Comparison of ENCODE assay signal across 9 mouse cellular contexts in the genomic region with DNA sequence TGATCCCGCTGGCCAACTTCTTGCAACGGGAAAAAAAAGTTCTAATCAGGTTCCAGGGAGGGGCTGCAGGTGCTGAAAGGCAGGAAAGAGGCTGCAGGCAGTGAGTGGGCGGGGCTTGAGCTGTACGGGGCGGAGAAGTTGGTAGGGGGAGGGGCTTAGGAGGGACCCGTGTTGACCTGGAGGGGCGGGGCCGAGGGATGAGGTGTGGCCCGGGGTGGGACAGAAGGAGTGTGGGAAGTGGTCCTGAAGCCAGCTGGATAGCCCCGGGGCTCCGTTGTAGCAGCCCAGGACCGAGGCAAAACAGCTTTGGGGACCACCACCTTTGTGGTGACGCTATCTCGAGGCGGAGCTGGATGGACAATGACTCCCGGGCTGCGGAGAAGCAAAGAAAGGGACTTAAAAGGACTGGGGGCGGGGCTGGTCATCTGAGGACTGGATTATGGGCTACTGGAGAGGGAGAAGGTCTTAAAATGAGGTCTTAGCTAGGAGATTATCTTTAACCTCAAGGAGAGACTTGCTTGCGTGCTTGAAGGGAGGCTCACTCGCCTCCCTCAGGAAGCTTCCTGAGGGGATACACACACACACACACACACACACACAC. TPM values are rescaled to one million over a fixed set of nuclear protein-coding genes. Genes with fewer than 3 reads are reported as not detected.
DNase-seq lines count a peak whose midpoint lies in the region; ATAC-seq and TF ChIP-seq lines count a peak whose summit lies in the region.
"Had no signal": no experiment of that assay in that cellular context is flagged by ENCODE, and none has a peak within 500 bp of the region (broad histone marks: within the 10 kb centered on the region; RNA-seq: fewer than 3 reads in every experiment).

No protein-coding gene starts in this region.

- intact Hi-C loops in left cerebral cortex, postnatal 25 days (cut with DNase I), result no loop called here

- peak; percentile 62 for DNase-seq in kidney, postnatal 0 days (ENCODE audit: low spot score)
- DNase-seq in kidney, adult 18-20 months, result no peak
- DNase-seq in embryonic facial prominence, embryonic 14.5 days (ENCODE audit: low spot score), result peak; percentile 37
- DNase-seq in kidney, postnatal 14 days, result peak; percentile 30
- DNase-seq in thymus, postnatal 36 days, result peak; percentile 47 to 58
- DNase-seq in cerebellum, postnatal 14 days, result no peak
- DNase-seq in left cerebral cortex, postnatal 25 days (ENCODE audit: low spot score in 2 of 2), result no peak

- H3K4me2 ChIP-seq in kidney, postnatal 0 days (ENCODE audit: low read length), result peak overlapping the region; percentile 59
- peak overlapping the region; percentile 48 for H3K4me2 ChIP-seq in embryonic facial prominence, embryonic 14.5 days (ENCODE audit: low read depth, low read length)
- H3K4me2 ChIP-seq in midbrain, embryonic 12.5 days (replicated peaks), result peak overlapping the region; percentile 59

- H3K9ac ChIP-seq in kidney, postnatal 0 days (ENCODE audit: low read depth, low read length), result no peak overlapping the region
- H3K9ac ChIP-seq in embryonic facial prominence, embryonic 14.5 days (ENCODE audit: low read depth, low read length), result no peak overlapping the region
- H3K9ac ChIP-seq in midbrain, embryonic 12.5 days (replicated peaks), result 0 out of 2 replicates have a peak overlapping the region, but pooled peaks have one; percentile 28

- TF ChIP-seq CTCF in kidney, postnatal 0 days (IDR thresholded peaks at IDR 0.05; ENCODE audit: low read depth), result no peak

- no peak overlapping the region for H3K27ac ChIP-seq in kidney, postnatal 0 days
- no peak overlapping the region for H3K27ac ChIP-seq in embryonic facial prominence, embryonic 14.5 days (replicated peaks; ENCODE audit: low read depth, low read length)
- H3K27ac ChIP-seq in midbrain, embryonic 12.5 days (replicated peaks), result no peak overlapping the region

- H3K36me3 ChIP-seq in kidney, postnatal 0 days (ENCODE audit: insufficient read depth, low read length), result no peaks in the 10 kb centered on the region
- H3K36me3 ChIP-seq in embryonic facial prominence, embryonic 14.5 days (ENCODE audit: control insufficient read depth, insufficient read depth, low read length), result no peaks in the 10 kb centered on the region
- H3K36me3 ChIP-seq in midbrain, embryonic 12.5 days, result no peaks in the 10 kb centered on the region

- no peaks in the 10 kb centered on the region for H3K9me3 ChIP-seq in kidney, postnatal 0 days (replicated peaks; ENCODE audit: low read length)
- H3K9me3 ChIP-seq in embryonic facial prominence, embryonic 14.5 days (ENCODE audit: control insufficient read depth, low read length), result no peaks in the 10 kb centered on the region
- H3K9me3 ChIP-seq in midbrain, embryonic 12.5 days, result no peaks in the 10 kb centered on the region

- peak overlapping the region; percentile 25; the same call in 1 of the 2 replicates for H3K4me3 ChIP-seq in kidney, postnatal 0 days (replicated peaks; ENCODE audit: low read depth, low read length)
- H3K4me3 ChIP-seq in embryonic facial prominence, embryonic 14.5 days (ENCODE audit: low read depth, low read length), result peak overlapping the region; percentile 20
- peak overlapping the region; percentile 33 for H3K4me3 ChIP-seq in midbrain, embryonic 12.5 days

- 0 out of 2 replicates have a peak, but pooled peaks cover 6% of the 10 kb centered on the region for H3K4me1 ChIP-seq in kidney, postnatal 0 days (replicated peaks; ENCODE audit: insufficient read depth, low read length)
- no peaks in the 10 kb centered on the region for H3K4me1 ChIP-seq in embryonic facial prominence, embryonic 14.5 days (ENCODE audit: control insufficient read depth, insufficient read depth, low read length)
- H3K4me1 ChIP-seq in midbrain, embryonic 12.5 days, result peaks cover 7% of the 10 kb centered on the region

- peaks cover 8% of the 10 kb centered on the region; the same call in 1 of the 2 replicates for H3K27me3 ChIP-seq in kidney, postnatal 0 days (ENCODE audit: insufficient read depth, low read length)
- peaks cover 11% of the 10 kb centered on the region for H3K27me3 ChIP-seq in embryonic facial prominence, embryonic 14.5 days (replicated peaks; ENCODE audit: control insufficient read depth, insufficient read depth, low read length)
- peaks cover 55% of the 10 kb centered on the region for H3K27me3 ChIP-seq in midbrain, embryonic 12.5 days

- WGBS in kidney, postnatal 0 days, result 1% methylated on average over 20 of the region's 20 CpGs
- 2% methylated on average over 20 of the region's 20 CpGs for whole genome bisulfite sequencing in embryonic facial prominence, embryonic 14.5 days
- 2% methylated on average over 20 of the region's 20 CpGs for WGBS in midbrain, embryonic 12.5 days

- peak; percentile 47 for ATAC-seq in kidney, postnatal 0 days (replicated peaks; ENCODE audit: low FRiP score, low read depth)
- peak; percentile 69 for ATAC-seq in embryonic facial prominence, embryonic 14.5 days (ENCODE audit: low read depth)
- peak; percentile 52; the same call in 1 of the 2 replicates for ATAC-seq in midbrain, embryonic 12.5 days (ENCODE audit: low FRiP score, low read depth)

RNA-seq across cellular contexts. Expression of a gene that starts 4.1 kb away (rescaled TPM):
- not detected in 2 replicates for polyA plus RNA-seq in kidney, postnatal 0 days (2015; fragmentation: Nextera tagmentation; extraction: Ambion mirVana)
- not detected in 2 replicates for polyA plus RNA-seq in embryonic facial prominence, embryonic 14.5 days (2014; fragmentation: Nextera tagmentation; extraction: Ambion mirVana)
- not detected in 2 replicates for polyA plus RNA-seq in midbrain, embryonic 12.5 days (2016; fragmentation: Nextera tagmentation; extraction: Ambion mirVana)
- not detected for total RNA-seq in left cerebral cortex, postnatal 25 days (2021)
- total RNA-seq: neutrophil, adult 5-6 weeks had no signal

RNA-seq across cellular contexts. Expression of a gene that starts 15.0 kb away (rescaled TPM):
- polyA plus RNA-seq in kidney, postnatal 0 days (2015; fragmentation: Nextera tagmentation; extraction: Ambion mirVana), result 50.1 and 51.3 TPM in 2 replicates
- polyA plus RNA-seq in embryonic facial prominence, embryonic 14.5 days (2014; fragmentation: Nextera tagmentation; extraction: Ambion mirVana), result 12.6 and 13.6 TPM in 2 replicates
- polyA plus RNA-seq in midbrain, embryonic 12.5 days (2016; fragmentation: Nextera tagmentation; extraction: Ambion mirVana), result 67.1 and 73.1 TPM in 2 replicates
- 10 to 100 TPM; 48.9 TPM for total RNA-seq in left cerebral cortex, postnatal 25 days (2021)

RNA-seq across cellular contexts. Expression of a gene that starts 23.3 kb away (rescaled TPM):
- 0.92 and 1.2 TPM in 2 replicates for polyA plus RNA-seq in kidney, postnatal 0 days (2015; fragmentation: Nextera tagmentation; extraction: Ambion mirVana)
- polyA plus RNA-seq in embryonic facial prominence, embryonic 14.5 days (2014; fragmentation: Nextera tagmentation; extraction: Ambion mirVana), result 0.54 and 0.75 TPM in 2 replicates
- 0.68 and 1.2 TPM in 2 replicates for polyA plus RNA-seq in midbrain, embryonic 12.5 days (2016; fragmentation: Nextera tagmentation; extraction: Ambion mirVana)
- total RNA-seq in left cerebral cortex, postnatal 25 days (2021), result 10 to 100 TPM; 11.6 to 14.0 TPM
- total RNA-seq: neutrophil, adult 5-6 weeks had no signal

RNA-seq across cellular contexts. Expression of a gene that starts 24.0 kb away (rescaled TPM):
- polyA plus RNA-seq in kidney, postnatal 0 days (2015; fragmentation: Nextera tagmentation; extraction: Ambion mirVana), result not detected in 2 replicates
- not detected in 2 replicates for polyA plus RNA-seq in embryonic facial prominence, embryonic 14.5 days (2014; fragmentation: Nextera tagmentation; extraction: Ambion mirVana)
- polyA plus RNA-seq in midbrain, embryonic 12.5 days (2016; fragmentation: Nextera tagmentation; extraction: Ambion mirVana), result not detected in 2 replicates
- not detected for total RNA-seq in left cerebral cortex, postnatal 25 days (2021)
- total RNA-seq: neutrophil, adult 5-6 weeks had no signal

RNA-seq across cellular contexts. Expression of a gene that starts 44.4 kb away (rescaled TPM):
- not detected in 2 replicates for polyA plus RNA-seq in kidney, postnatal 0 days (2015; fragmentation: Nextera tagmentation; extraction: Ambion mirVana)
- not detected in 2 replicates for polyA plus RNA-seq in embryonic facial prominence, embryonic 14.5 days (2014; fragmentation: Nextera tagmentation; extraction: Ambion mirVana)
- polyA plus RNA-seq in midbrain, embryonic 12.5 days (2016; fragmentation: Nextera tagmentation; extraction: Ambion mirVana), result not detected in 2 replicates
- total RNA-seq in left cerebral cortex, postnatal 25 days (2021), result not detected
- total RNA-seq: neutrophil, adult 5-6 weeks had no signal

Comparison
In these comparisons a context has a peak if more than half of its experiments do, and no peak if none do; other contexts are left out.
1. DNase-seq: peak in kidney, postnatal 0 days (single experiment), embryonic facial prominence, embryonic 14.5 days (single experiment), kidney, postnatal 14 days (single experiment) and thymus, postnatal 36 days (2 of 2); none in kidney, adult 18-20 months (single experiment), cerebellum, postnatal 14 days (0 of 2) and left cerebral cortex, postnatal 25 days (0 of 2).
2. Peak in every context shown above with its lines, with median percentiles within 50 percentile points of each other: ATAC-seq, H3K4me2 ChIP-seq and H3K4me3 ChIP-seq.